ENCODE assay signal across 9 mouse cellular contexts in the genomic region with DNA sequence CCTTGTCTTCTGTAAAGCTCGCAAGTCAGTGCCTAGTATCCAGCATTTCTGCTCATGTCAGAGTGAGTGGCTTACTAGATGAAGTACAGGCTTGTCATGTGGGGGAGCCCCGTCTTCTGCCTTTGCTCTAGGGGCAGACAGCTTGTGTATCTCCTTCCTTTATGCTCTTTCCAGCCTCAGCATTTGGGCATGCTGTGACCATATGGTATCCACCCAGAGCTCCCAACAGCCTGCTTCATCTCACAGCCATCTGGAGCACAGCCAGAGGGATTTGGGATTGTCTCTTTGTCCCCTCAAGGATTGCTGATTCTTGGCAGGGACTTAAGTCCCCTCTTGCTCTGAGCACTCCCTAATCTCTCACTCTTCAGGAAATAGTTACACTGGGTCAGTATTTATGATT. TPM values are rescaled to one million over a fixed set of nuclear protein-coding genes. Genes with fewer than 3 reads are reported as not detected.
DNase-seq lines count a peak whose midpoint lies in the region; ATAC-seq lines count a peak whose summit lies in the region.
"Had no signal": no experiment of that assay in that cellular context is flagged by ENCODE, and none has a peak within 500 bp of the region (broad histone marks: within the 10 kb centered on the region; RNA-seq: fewer than 3 reads in every experiment).

No protein-coding gene starts in this region.

- 73% methylated on average over 2 of the region's 2 CpGs for WGBS in limb, embryonic 15.5 days
- 87% methylated on average over 2 of the region's 2 CpGs for WGBS in limb, embryonic 10.5 days
- WGBS in intestine, embryonic 15.5 days = 58% methylated on average over 2 of the region's 2 CpGs
- 66% methylated on average over 2 of the region's 2 CpGs for WGBS in neural tube, embryonic 13.5 days

- H3K27ac ChIP-seq in limb, embryonic 15.5 days = 0 out of 2 replicates have a peak overlapping the region, but pooled peaks have one; percentile 33
- H3K27ac ChIP-seq in limb, embryonic 10.5 days = no peak overlapping the region
- H3K27ac ChIP-seq in intestine, embryonic 15.5 days = peak overlapping the region; percentile 32; the same call in 1 of the 2 replicates
- peak overlapping the region; percentile 7; the same call in 1 of the 2 replicates for H3K27ac ChIP-seq in neural tube, embryonic 13.5 days (replicated peaks)

- peaks cover 95% of the 10 kb centered on the region for H3K36me3 ChIP-seq in limb, embryonic 15.5 days
- H3K36me3 ChIP-seq in limb, embryonic 10.5 days = peaks cover 99% of the 10 kb centered on the region
- peaks cover 45% of the 10 kb centered on the region for H3K36me3 ChIP-seq in intestine, embryonic 15.5 days
- peaks cover 97% of the 10 kb centered on the region for H3K36me3 ChIP-seq in neural tube, embryonic 13.5 days

- H3K9me3 ChIP-seq in limb, embryonic 15.5 days = no peaks in the 10 kb centered on the region
- H3K9me3 ChIP-seq in limb, embryonic 10.5 days (replicated peaks) = no peaks in the 10 kb centered on the region
- no peaks in the 10 kb centered on the region for H3K9me3 ChIP-seq in intestine, embryonic 15.5 days
- no peaks in the 10 kb centered on the region for H3K9me3 ChIP-seq in neural tube, embryonic 13.5 days
- H3K9me3 ChIP-seq: heart, embryonic 15.5 days had no signal

- H3K9ac ChIP-seq in limb, embryonic 15.5 days = no peak overlapping the region
- H3K9ac ChIP-seq in intestine, embryonic 15.5 days = no peak overlapping the region
- no peak overlapping the region for H3K9ac ChIP-seq in neural tube, embryonic 13.5 days
- H3K9ac ChIP-seq: heart, embryonic 15.5 days had no signal

- H3K4me1 ChIP-seq in limb, embryonic 15.5 days = no peaks in the 10 kb centered on the region
- no peaks in the 10 kb centered on the region for H3K4me1 ChIP-seq in limb, embryonic 10.5 days
- no peaks in the 10 kb centered on the region for H3K4me1 ChIP-seq in intestine, embryonic 15.5 days (replicated peaks)
- H3K4me1 ChIP-seq in neural tube, embryonic 13.5 days (replicated peaks) = peaks cover 4% of the 10 kb centered on the region
- H3K4me1 ChIP-seq: heart, embryonic 15.5 days had no signal

- no peak overlapping the region for H3K4me2 ChIP-seq in limb, embryonic 15.5 days
- H3K4me2 ChIP-seq in intestine, embryonic 15.5 days (replicated peaks) = no peak overlapping the region
- H3K4me2 ChIP-seq in neural tube, embryonic 13.5 days = no peak overlapping the region
- H3K4me2 ChIP-seq: heart, embryonic 15.5 days had no signal

- ATAC-seq in limb, embryonic 15.5 days (ENCODE audit: insufficient number of reproducible peaks, low FRiP score, low TSS enrichment, low read depth) = no peak
- ATAC-seq in intestine, embryonic 15.5 days = peak; percentile 41
- ATAC-seq in neural tube, embryonic 13.5 days (ENCODE audit: low read depth) = no peak; the same call in 1 of the 2 replicates
- ATAC-seq in inflammation-experienced regulatory T-cells, adult 6 months = no peak

- H3K4me3 ChIP-seq in limb, embryonic 15.5 days = no peak overlapping the region
- H3K4me3 ChIP-seq in limb, embryonic 10.5 days = no peak overlapping the region
- H3K4me3 ChIP-seq in intestine, embryonic 15.5 days (replicated peaks) = no peak overlapping the region
- H3K4me3 ChIP-seq in neural tube, embryonic 13.5 days = no peak overlapping the region
- H3K4me3 ChIP-seq: heart, embryonic 15.5 days had no signal

- no peaks in the 10 kb centered on the region for H3K27me3 ChIP-seq in limb, embryonic 15.5 days
- no peaks in the 10 kb centered on the region for H3K27me3 ChIP-seq in limb, embryonic 10.5 days (ENCODE audit: low read depth, poor library complexity, severe bottlenecking)
- no peaks in the 10 kb centered on the region for H3K27me3 ChIP-seq in intestine, embryonic 15.5 days (replicated peaks)
- no peaks in the 10 kb centered on the region for H3K27me3 ChIP-seq in neural tube, embryonic 13.5 days
- H3K27me3 ChIP-seq: heart, embryonic 15.5 days had no signal

- DNase-seq in limb, embryonic 10.5 days (ENCODE audit: low spot score) = no peak
- peak; percentile 97 for DNase-seq in cerebellum, adult 8-10 months
- DNase-seq in urinary bladder, adult 18-20 months (ENCODE audit: low spot score in 2 of 2) = no peak
- no peak for DNase-seq in thymus, postnatal 10 days (ENCODE audit: low spot score in 2 of 2)

RNA-seq across cellular contexts. Expression of a gene that starts 19.8 kb away (rescaled TPM):
- polyA plus RNA-seq in limb, embryonic 15.5 days (2015; fragmentation: Nextera tagmentation; extraction: Ambion mirVana) = 100 and 110 TPM in 2 replicates
- 124 and 134 TPM in 2 replicates for polyA plus RNA-seq in limb, embryonic 10.5 days (2016; fragmentation: Nextera tagmentation; extraction: Ambion mirVana)
- 91.1 and 94.7 TPM in 2 replicates for polyA plus RNA-seq in intestine, embryonic 15.5 days (2015; fragmentation: Nextera tagmentation; extraction: Ambion mirVana)
- 127 and 131 TPM in 2 replicates for polyA plus RNA-seq in neural tube, embryonic 13.5 days (2015; fragmentation: Nextera tagmentation; extraction: Ambion mirVana)
- polyA plus RNA-seq in inflammation-experienced regulatory T-cells, adult 6 months (2017; shearing (Covaris generic)) = 100 to 1,000 TPM in 1 of 3 experiments, 10 to 100 TPM in 2; 83.4 to 107 (median 98.4) TPM

RNA-seq across cellular contexts. Expression of a gene that starts 36.7 kb away (rescaled TPM):
- polyA plus RNA-seq in limb, embryonic 15.5 days (2015; fragmentation: Nextera tagmentation; extraction: Ambion mirVana) = 10.0 and 10.7 TPM in 2 replicates
- 16.2 and 21.4 TPM in 2 replicates for polyA plus RNA-seq in limb, embryonic 10.5 days (2016; fragmentation: Nextera tagmentation; extraction: Ambion mirVana)
- 12.2 and 14.0 TPM in 2 replicates for polyA plus RNA-seq in intestine, embryonic 15.5 days (2015; fragmentation: Nextera tagmentation; extraction: Ambion mirVana)
- polyA plus RNA-seq in neural tube, embryonic 13.5 days (2015; fragmentation: Nextera tagmentation; extraction: Ambion mirVana) = 12.4 and 13.0 TPM in 2 replicates
- 10 to 100 TPM in 1 of 3 experiments, 1 to 10 TPM in 2; 5.5 to 12.3 (median 8.5) TPM for polyA plus RNA-seq in inflammation-experienced regulatory T-cells, adult 6 months (2017; shearing (Covaris generic))
